Mouse (Mus musculus) stomach, embryonic 14.5 days (tissue): ENCODE results near the gene Rere. TPM values are rescaled to one million over a fixed set of nuclear protein-coding genes. Genes with fewer than 3 reads are reported as not detected.
"Not testable (repeated sequence)": the region's sequence is repeated elsewhere in the genome, so short reads cannot be mapped to it uniquely, and the experiment has no call there.

Source experiments
- ATAC-seq: fragments of 200-750 bp; cut with Nextera tagmentation; 2 replicates; pipeline ENCODE4 v1.8.0; 2017; ENCODE audit warnings: low read depth, moderate TSS enrichment; ENCODE audit not compliant: insufficient number of reproducible peaks, insufficient read depth, low FRiP score
- H3K27ac ChIP-seq: fragments of 300-500 bp; sonication (generic); 2 replicates; pipeline ENCODE4 v1.5.1; 2014; ENCODE audit warnings: mild to moderate bottlenecking, low read length, moderate library complexity, mixed read lengths
- H3K27me3 ChIP-seq: fragments of 300-500 bp; sonication (generic); 2 replicates; pipeline ENCODE4 v1.6.1; 2014; ENCODE audit warnings: low read length, control low read depth, mixed read lengths; ENCODE audit not compliant: control insufficient read depth, insufficient read depth
- H3K36me3 ChIP-seq: fragments of 300-500 bp; sonication (generic); 2 replicates; pipeline ENCODE4 v1.6.1; 2014; ENCODE audit warnings: mild to moderate bottlenecking, control low read depth, low read length, moderate library complexity, mixed read lengths; ENCODE audit not compliant: control insufficient read depth, insufficient read depth
- H3K4me1 ChIP-seq: fragments of 300-500 bp; sonication (generic); 2 replicates; pipeline ENCODE4 v1.6.1; 2014; ENCODE audit warnings: low read length, control low read depth, mixed read lengths; ENCODE audit not compliant: control insufficient read depth, insufficient read depth
- H3K4me2 ChIP-seq: fragments of 300-500 bp; sonication (generic); replicated peaks from 2 replicates; pipeline ENCODE4 v1.6.1; 2014; ENCODE audit warnings: low read depth, low read length, control low read depth
- H3K4me3 ChIP-seq: fragments of 300-500 bp; sonication (generic); 2 replicates; pipeline ENCODE4 v1.5.1; 2014; ENCODE audit warnings: low read depth, low read length, control low read depth
- H3K9ac ChIP-seq: fragments of 300-500 bp; sonication (generic); replicated peaks from 2 replicates; pipeline ENCODE4 v1.6.1; 2014; ENCODE audit warnings: low read depth, mild to moderate bottlenecking, control low read depth, low read length, moderate library complexity, mixed read lengths
- H3K9me3 ChIP-seq: fragments of 300-500 bp; sonication (generic); 2 replicates; pipeline ENCODE4 v1.6.1; 2016; ENCODE audit warnings: low read depth, low read length, control low read depth; ENCODE audit not compliant: control insufficient read depth
- WGBS: fragments of 180-500 bp; shearing (Covaris S2); extraction: QIAGEN DNeasy Blood & Tissue Kit; methylation state at CpG from one replicate; pipeline ENCODE4 v1.1.7; 2014; 5-methylcytosine and 5-hydroxymethylcytosine counted together
- polyA plus RNA-seq: library from polyadenylated mRNA; unstranded; fragments of >200 nt; fragmentation: Nextera tagmentation; extraction: Ambion mirVana; gene quantifications from 2 replicates; pipeline ENCODE4 v1.2.1, GENCODE M21; 2014

Rere gene
- polyA plus RNA-seq, 1 experiment from 2014 or later = 41.1 TPM

DNA sequence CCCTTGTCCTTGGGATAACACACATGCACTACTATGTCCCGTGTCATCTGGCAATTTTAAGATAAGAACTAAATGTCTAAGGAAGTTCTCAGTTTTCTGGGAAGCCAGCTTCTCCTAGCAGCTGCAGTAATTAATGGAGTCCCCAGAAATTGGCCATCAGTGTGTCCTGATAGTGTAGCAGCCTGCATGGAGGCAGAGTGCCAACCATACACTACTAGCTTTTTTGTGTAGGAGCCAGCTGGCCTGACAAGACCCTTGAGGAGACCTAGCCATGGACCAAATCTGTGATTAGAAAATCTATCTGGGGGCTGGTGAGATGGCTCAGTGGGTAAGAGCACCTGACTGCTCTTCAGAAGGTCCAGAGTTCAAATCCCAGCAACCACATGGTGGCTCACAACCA lies 317.2 kb downstream of the Rere start:
- ATAC-seq = no peak
- no peak overlapping the region for H3K27ac ChIP-seq

DNA sequence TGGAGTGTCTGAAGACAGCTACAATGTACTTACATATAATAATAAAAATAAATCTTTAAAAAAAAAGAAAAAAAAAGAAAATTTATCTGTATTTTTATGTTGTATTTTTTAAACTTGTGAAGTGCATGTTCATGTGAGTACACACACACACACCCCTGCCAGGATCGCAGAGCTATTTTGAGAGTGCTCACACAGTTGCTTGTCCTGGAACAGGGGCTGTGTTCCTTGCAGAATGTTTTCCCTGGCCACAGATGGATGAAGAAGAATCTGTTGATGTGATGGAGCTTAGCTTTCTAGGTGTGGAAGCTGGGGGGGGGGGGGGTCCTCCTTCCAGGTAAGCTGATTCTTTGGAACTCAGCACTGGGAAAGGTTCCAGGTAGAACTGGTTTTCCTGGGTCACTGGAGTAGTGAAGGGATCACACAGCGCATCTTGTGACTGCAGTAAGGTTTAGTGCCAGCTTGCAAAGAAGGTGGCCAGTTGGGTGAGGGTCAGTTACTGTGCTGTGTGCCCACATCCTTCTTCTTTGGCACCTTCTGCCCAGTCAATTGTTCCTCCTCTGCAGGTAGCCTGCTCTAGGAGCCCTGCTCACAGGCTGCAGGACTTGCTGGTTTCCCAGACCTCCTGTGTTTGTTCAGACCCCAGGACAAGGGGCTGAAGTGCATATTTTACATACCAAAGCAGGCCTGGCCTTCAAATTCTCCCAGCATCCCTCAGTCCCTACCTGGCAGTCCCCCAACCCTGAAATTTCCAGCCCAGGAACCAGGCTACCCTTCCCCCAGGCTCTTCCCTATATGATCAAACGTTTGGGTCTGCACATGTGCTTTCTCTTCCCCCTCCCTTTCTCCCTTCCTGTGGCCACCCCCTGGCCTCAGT lies 317.9 kb downstream of the Rere start:
- no peaks in the 10 kb centered on the region for H3K36me3 ChIP-seq
- no peak overlapping the region for H3K4me2 ChIP-seq
- H3K27ac ChIP-seq = no peak overlapping the region; the same call in 1 of the 2 replicates
- no peak overlapping the region for H3K9ac ChIP-seq
- no peak overlapping the region for H3K4me3 ChIP-seq
- no peaks in the 10 kb centered on the region for H3K27me3 ChIP-seq
- H3K4me1 ChIP-seq = peaks cover 28% of the 10 kb centered on the region
- 0 out of 2 replicates have a peak, but pooled peaks have one; percentile 46 for ATAC-seq
- no peaks in the 10 kb centered on the region for H3K9me3 ChIP-seq
- WGBS = 53% methylated on average over 3 of the region's 3 CpGs

More for the DNA sequence above, 317.2 kb downstream of the Rere start:
- Histone ChIP-seq H3K4me2 (no peak overlapping the region), H3K9ac (no peak overlapping the region), H3K36me3 (no peaks in the 10 kb centered on the region), H3K4me3 (no peak overlapping the region), H3K27me3 (no peaks in the 10 kb centered on the region), H3K4me1 (peaks cover 28% of the 10 kb centered on the region), H3K9me3 (no peaks in the 10 kb centered on the region)
- WGBS = 60% methylated on average over 1 of the region's 1 CpGs

DNA sequence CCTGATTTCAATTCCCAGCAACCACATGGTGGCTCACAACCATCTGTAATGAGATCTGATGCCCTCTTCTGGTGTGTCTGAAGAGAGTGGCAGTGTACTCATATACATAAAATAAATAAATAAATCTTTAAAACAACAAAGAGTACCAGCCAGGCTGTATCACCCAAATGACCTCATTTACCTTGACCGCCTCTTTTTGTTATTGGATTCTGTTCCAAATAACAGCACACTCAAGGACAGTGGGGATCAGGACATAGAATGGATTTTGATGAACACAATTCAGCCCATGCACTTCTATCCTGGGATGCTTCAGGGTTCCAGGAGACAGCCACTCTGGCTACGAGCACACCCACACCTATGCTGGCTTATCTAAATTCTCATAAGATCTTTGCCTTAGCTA lies 319.1 kb downstream of the Rere start:
- not testable (repeated sequence) for H3K27me3 ChIP-seq, H3K36me3 ChIP-seq, H3K9me3 ChIP-seq, H3K27ac ChIP-seq, H3K4me2 ChIP-seq, ATAC-seq, H3K4me3 ChIP-seq, H3K9ac ChIP-seq
- 82% methylated on average over 2 of the region's 2 CpGs for WGBS
- peaks cover 27% of the 10 kb centered on the region for H3K4me1 ChIP-seq

DNA sequence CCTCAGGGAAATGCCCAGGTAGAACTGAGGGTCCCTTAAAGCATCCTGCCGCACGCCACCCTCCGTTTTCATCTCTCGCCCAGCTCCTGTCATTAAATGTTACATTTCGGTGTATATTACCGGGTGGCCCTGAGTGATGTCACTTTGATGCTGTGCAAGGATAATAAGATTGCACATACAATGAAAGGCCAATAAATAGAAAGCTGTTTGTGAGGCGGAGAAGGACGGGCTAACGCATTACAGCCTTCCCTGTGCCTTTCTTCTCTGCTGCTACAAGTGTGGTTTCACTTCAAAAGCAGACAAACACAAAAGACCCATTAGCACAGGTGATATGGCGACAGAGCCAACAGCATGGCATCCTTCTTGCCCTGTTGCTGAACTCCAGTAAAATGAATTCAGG lies 320.0 kb downstream of the Rere start:
- H3K27ac ChIP-seq = no peak overlapping the region
- no peaks in the 10 kb centered on the region for H3K27me3 ChIP-seq
- H3K36me3 ChIP-seq = peaks cover 4% of the 10 kb centered on the region; the same call in 1 of the 2 replicates
- no peak for ATAC-seq
- no peak overlapping the region for H3K9ac ChIP-seq
- H3K9me3 ChIP-seq = no peaks in the 10 kb centered on the region
- H3K4me2 ChIP-seq = no peak overlapping the region
- WGBS = 77% methylated on average over 10 of the region's 10 CpGs
- no peak overlapping the region for H3K4me3 ChIP-seq
- peaks cover 29% of the 10 kb centered on the region for H3K4me1 ChIP-seq

DNA sequence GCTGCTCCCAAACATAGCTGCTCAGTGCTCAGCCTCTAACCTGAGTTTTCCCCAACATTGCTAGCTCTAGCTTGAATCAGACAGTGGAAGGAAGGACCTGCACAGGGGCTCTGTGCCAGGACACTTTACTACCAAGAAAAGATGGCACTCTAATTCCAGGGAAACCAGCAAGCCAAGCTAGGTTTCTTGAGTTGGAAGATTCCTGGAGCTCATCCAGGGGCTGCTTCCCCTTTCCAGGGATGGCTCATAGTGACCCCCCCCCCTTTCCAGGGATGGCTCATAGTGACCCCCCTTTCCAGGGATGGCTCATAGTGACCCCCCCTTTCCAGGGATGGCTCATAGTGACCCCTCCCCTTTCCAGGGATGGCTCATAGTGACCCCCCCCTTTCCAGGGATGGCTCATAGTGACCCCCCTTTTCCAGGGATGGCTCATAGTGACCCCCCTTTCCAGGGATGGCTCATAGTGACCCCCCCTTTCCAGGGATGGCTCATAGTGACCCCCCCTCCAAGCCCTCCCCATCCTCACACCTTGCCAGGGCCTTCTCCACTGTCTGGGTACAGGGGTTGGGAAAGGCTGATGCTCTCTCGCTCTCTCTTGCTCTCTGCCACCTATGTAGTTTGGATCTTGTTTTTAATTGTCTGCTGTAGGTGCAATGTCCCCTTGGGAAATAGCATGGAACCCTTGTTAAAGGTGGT lies 322.1 kb downstream of the Rere start:
- no peak overlapping the region for H3K4me3 ChIP-seq
- no peak overlapping the region for H3K9ac ChIP-seq
- H3K27me3 ChIP-seq = no peaks in the 10 kb centered on the region
- H3K4me2 ChIP-seq = no peak overlapping the region
- peaks cover 17% of the 10 kb centered on the region for H3K4me1 ChIP-seq
- no peaks in the 10 kb centered on the region for H3K9me3 ChIP-seq
- peaks cover 4% of the 10 kb centered on the region; the same call in 1 of the 2 replicates for H3K36me3 ChIP-seq
- no peak overlapping the region for H3K27ac ChIP-seq
- no peak for ATAC-seq
- 96% methylated on average over 1 of the region's 1 CpGs for WGBS

DNA sequence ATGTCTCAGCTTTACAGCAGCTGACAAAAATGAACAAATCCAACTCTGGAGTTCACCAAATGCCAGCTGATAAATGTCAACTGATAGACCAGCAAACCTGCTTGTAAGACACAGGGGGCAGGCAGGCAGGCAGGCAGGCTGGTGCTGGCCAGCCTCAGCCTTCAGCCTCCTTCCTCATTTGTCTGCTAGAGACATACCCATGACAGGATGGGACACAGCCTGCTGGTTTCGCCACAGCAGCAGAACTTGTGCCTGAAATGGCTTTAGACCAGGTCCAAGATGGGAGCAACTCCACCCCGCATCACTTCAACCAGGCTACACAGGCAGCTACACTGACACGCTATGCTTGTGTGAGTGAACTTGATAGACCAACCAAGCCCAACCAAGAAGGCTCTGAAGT lies 324.4 kb downstream of the Rere start:
- no peak for ATAC-seq
- 84% methylated on average over 3 of the region's 3 CpGs for WGBS
- no peaks in the 10 kb centered on the region for H3K9me3 ChIP-seq
- peaks cover 8% of the 10 kb centered on the region; the same call in 1 of the 2 replicates for H3K4me1 ChIP-seq
- H3K36me3 ChIP-seq = peaks cover 8% of the 10 kb centered on the region
- no peak overlapping the region for H3K9ac ChIP-seq
- no peak overlapping the region for H3K4me3 ChIP-seq
- peak overlapping the region; percentile 63; the same call in 1 of the 2 replicates for H3K27ac ChIP-seq
- H3K27me3 ChIP-seq = no peaks in the 10 kb centered on the region
- H3K4me2 ChIP-seq = no peak overlapping the region

DNA sequence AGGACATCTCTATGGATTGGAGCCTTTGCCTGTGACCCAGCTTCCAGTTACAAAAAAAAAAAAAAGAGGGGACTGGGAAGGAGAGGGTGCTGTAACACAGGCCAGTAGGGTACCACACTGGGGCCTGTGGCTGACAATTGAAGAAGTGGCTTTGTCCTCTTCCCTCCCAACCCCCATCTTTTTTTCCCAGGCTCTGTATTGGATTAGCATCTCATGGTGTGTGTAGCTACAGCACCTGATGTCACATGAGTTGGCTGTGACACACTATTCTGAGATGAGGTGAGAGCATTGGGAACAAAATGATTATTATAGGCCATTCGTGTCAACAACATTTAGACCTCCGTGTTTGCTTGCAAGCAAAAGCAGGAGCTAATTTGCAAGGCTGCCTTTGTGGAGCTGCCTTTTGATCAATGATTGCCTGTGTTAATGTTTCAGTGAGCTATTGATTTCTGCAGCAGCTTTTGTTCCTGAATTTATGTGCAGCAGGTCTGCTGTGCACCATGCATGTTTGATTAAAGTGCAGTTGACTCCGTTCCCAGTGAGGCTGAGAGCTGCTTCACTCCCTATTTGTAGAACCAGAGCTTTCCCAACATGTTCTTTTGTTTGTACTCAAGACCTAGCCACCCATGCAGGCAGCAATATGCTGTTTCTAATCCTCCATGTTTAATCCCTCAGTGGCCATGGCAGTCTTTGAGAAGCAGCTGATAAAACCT lies 325.2 kb downstream of the Rere start:
- no peak overlapping the region for H3K4me2 ChIP-seq
- WGBS = 44% methylated on average over 3 of the region's 3 CpGs
- H3K36me3 ChIP-seq = peaks cover 13% of the 10 kb centered on the region
- H3K9ac ChIP-seq = no peak overlapping the region
- ATAC-seq = no peak
- H3K27me3 ChIP-seq = no peaks in the 10 kb centered on the region
- H3K9me3 ChIP-seq = no peaks in the 10 kb centered on the region
- no peak overlapping the region for H3K4me3 ChIP-seq
- peaks cover 8% of the 10 kb centered on the region; the same call in 1 of the 2 replicates for H3K4me1 ChIP-seq
- H3K27ac ChIP-seq = peak overlapping the region; percentile 63; the same call in 1 of the 2 replicates

DNA sequence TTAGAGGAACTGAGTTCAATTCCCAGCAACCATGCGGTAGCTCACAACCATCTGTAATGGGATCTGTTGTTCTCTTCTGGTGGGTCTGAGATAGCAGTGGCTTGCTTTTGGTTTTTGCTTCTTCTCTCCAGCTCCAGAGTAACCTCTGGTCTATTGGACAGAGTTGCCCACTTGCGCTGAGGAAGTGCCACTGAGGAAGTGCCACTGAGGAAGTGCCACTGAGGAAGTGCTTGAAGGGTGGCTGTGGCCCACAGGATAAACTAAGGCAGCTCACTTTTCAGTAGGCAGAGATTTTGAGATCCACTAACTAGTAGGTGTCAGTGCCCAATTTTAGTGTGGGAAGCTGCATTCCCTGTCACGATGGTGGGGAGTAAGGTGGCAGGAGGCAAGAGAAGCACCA lies 327.2 kb downstream of the Rere start:
- H3K4me3 ChIP-seq = no peak overlapping the region
- peaks cover 33% of the 10 kb centered on the region for H3K36me3 ChIP-seq
- H3K4me2 ChIP-seq = no peak overlapping the region
- no peak overlapping the region for H3K9ac ChIP-seq
- no peaks in the 10 kb centered on the region for H3K27me3 ChIP-seq
- peaks cover 8% of the 10 kb centered on the region; the same call in 1 of the 2 replicates for H3K4me1 ChIP-seq
- no peak for ATAC-seq
- no peak overlapping the region for H3K27ac ChIP-seq
- no peaks in the 10 kb centered on the region for H3K9me3 ChIP-seq
- WGBS = 97% methylated on average over 3 of the region's 3 CpGs
